Mouse (Mus musculus) heart, embryonic 13.5 days (tissue): Measurements from ENCODE around the gene Ccr4. TPM values are rescaled to one million over a fixed set of nuclear protein-coding genes. Genes with fewer than 3 reads are reported as not detected.

ENCODE experiments used
- ATAC-seq: fragments of 200-750 bp; cut with Nextera tagmentation; 2 replicates; pipeline ENCODE4 v1.8.0; 2017; ENCODE audit warnings: moderate TSS enrichment; ENCODE audit not compliant: insufficient number of reproducible peaks, low FRiP score, low TSS enrichment; ENCODE audit errors: extremely low read depth
- H3K27ac ChIP-seq: fragments of 300-500 bp; sonication (generic); replicated peaks from 2 replicates; pipeline ENCODE4 v1.5.1; 2015; ENCODE audit warnings: moderate library complexity, mild to moderate bottlenecking, inconsistent platforms
- H3K27me3 ChIP-seq: fragments of 300-500 bp; sonication (generic); replicated peaks from 2 replicates; pipeline ENCODE4 v1.6.1; 2015; ENCODE audit warnings: mild to moderate bottlenecking, inconsistent platforms
- H3K36me3 ChIP-seq: fragments of 300-500 bp; sonication (generic); 2 replicates; pipeline ENCODE4 v1.6.1; 2015; ENCODE audit warnings: mild to moderate bottlenecking, inconsistent platforms
- H3K4me1 ChIP-seq: fragments of 300-500 bp; sonication (generic); 2 replicates; pipeline ENCODE4 v1.6.1; 2015; ENCODE audit warnings: inconsistent platforms
- H3K4me2 ChIP-seq: fragments of 300-500 bp; sonication (generic); 2 replicates; pipeline ENCODE4 v1.6.1; 2015; ENCODE audit warnings: inconsistent platforms, mild to moderate bottlenecking, moderate library complexity
- H3K4me3 ChIP-seq: fragments of 300-500 bp; sonication (generic); 2 replicates; pipeline ENCODE4 v1.5.1; 2015; ENCODE audit warnings: moderate library complexity, mild to moderate bottlenecking, inconsistent platforms
- H3K9ac ChIP-seq: fragments of 300-500 bp; sonication (generic); 2 replicates; pipeline ENCODE4 v1.6.1; 2015; ENCODE audit warnings: inconsistent platforms, mild to moderate bottlenecking, moderate library complexity
- H3K9me3 ChIP-seq: fragments of 300-500 bp; sonication (generic); 2 replicates; pipeline ENCODE4 v1.6.1; 2016; ENCODE audit warnings: inconsistent platforms
- WGBS: fragments of 180-500 bp; shearing (Covaris S2); methylation state at CpG from one replicate; pipeline ENCODE4 v1.1.7; 2015; ENCODE audit warnings: mixed read lengths; 5-methylcytosine and 5-hydroxymethylcytosine counted together
- polyA plus RNA-seq: library from polyadenylated mRNA; unstranded; fragments of >200 nt; fragmentation: Nextera tagmentation; extraction: Ambion mirVana; gene quantifications from 2 replicates; pipeline ENCODE4 v1.2.1, GENCODE M21; 2015

Ccr4 gene
- polyA plus RNA-seq, 1 experiment from 2014 or later = not detected

DNA sequence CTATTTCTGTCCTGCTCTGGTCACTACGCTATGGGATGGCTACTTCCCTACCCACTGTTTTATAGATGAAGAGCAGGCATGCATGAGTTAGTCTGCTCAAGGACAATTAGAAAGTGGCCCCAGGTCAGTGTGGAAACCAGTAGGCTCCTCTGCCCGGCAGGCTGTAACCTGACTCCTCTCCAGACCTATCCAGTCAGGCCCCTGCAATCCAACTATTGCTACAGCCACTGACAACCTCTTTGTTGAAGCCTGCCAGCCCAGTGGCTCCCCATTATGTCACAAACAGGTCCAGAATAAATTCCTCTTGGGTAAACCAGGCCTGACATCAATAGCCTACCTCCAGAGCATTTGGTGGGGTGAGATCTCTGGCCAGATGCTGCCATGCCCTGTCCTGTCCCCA is 31.9 kb upstream of the Ccr4 start:
- no peaks in the 10 kb centered on the region for H3K9me3 ChIP-seq
- no peak overlapping the region for H3K9ac ChIP-seq
- no peak for ATAC-seq
- H3K4me1 ChIP-seq = peaks cover 26% of the 10 kb centered on the region
- no peaks in the 10 kb centered on the region for H3K27me3 ChIP-seq
- H3K27ac ChIP-seq = peak overlapping the region; percentile 55
- 36% methylated on average over 2 of the region's 2 CpGs for WGBS
- no peak overlapping the region for H3K4me2 ChIP-seq
- no peak overlapping the region for H3K4me3 ChIP-seq
- no peaks in the 10 kb centered on the region for H3K36me3 ChIP-seq

DNA sequence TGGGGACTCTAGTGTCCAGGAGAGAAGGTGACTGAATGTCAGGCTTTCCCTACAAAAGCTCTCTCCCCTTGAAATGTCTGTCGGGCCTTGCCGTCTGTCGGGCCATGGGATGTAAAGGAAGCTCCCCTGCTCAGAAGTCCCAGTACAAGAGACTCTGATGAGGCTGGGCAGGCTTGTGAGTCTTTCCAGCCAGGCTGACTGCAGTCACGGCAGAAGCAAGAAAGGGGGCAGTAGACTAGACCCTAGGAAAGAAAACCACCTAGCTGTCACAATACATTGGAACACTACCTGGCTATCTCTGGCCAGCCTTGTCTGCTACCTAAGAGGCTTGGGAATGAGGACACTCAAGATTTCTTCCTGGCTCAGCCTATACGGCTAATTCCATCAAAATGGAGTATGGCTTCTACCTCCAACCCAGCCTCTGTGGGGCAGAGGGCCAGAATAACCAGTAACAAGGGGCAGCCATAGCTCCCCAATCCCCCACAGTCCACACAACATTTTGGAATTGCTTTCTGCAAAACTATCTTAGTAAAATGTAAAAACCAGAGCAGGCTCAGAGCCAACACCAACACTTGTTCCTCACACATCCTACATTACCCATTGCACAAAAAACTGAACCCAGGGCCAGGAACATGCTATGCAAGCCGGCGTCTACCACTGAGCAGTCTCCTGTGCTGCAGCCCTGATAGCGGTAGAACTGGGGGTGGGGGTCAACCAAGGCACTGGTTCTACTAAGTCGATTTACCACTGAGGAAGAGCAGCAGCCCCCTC is 30.2 kb upstream of the Ccr4 start:
- Histone ChIP-seq H3K4me3 (no peak overlapping the region), H3K4me2 (no peak overlapping the region), H3K36me3 (no peaks in the 10 kb centered on the region), H3K4me1 (peaks cover 13% of the 10 kb centered on the region), H3K9ac (no peak overlapping the region), H3K27me3 (no peaks in the 10 kb centered on the region), H3K27ac (no peak overlapping the region), H3K9me3 (no peaks in the 10 kb centered on the region)
- no peak for ATAC-seq
- 77% methylated on average over 9 of the region's 9 CpGs for WGBS

DNA sequence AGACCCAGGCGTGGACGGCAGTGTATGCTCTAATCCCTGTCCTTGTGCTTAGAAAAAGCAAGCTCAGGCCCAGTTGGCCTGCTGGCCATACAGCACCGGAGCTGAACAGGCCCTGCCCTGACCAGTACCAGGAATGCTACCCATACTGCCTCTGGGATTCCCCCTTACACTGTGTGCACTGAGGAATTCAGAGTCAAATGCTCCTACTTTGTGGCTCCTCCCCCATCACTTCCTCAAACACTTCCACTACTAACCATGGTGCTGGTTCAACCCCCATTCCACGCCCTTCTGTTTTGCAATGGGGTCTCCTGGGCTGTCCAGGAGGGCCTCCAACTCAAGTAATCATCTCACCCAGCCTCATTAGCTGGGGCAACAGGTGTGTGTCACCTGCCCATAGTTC is 29.1 kb upstream of the Ccr4 start:
- peak; percentile 20; the same call in 1 of the 2 replicates for ATAC-seq
- peaks cover 14% of the 10 kb centered on the region for H3K4me1 ChIP-seq
- H3K9ac ChIP-seq = no peak overlapping the region
- WGBS = 58% methylated on average over 4 of the region's 4 CpGs
- no peak overlapping the region for H3K4me3 ChIP-seq
- H3K27me3 ChIP-seq = no peaks in the 10 kb centered on the region
- no peak overlapping the region for H3K4me2 ChIP-seq
- H3K36me3 ChIP-seq = no peaks in the 10 kb centered on the region
- H3K9me3 ChIP-seq = no peaks in the 10 kb centered on the region
- no peak overlapping the region for H3K27ac ChIP-seq

DNA sequence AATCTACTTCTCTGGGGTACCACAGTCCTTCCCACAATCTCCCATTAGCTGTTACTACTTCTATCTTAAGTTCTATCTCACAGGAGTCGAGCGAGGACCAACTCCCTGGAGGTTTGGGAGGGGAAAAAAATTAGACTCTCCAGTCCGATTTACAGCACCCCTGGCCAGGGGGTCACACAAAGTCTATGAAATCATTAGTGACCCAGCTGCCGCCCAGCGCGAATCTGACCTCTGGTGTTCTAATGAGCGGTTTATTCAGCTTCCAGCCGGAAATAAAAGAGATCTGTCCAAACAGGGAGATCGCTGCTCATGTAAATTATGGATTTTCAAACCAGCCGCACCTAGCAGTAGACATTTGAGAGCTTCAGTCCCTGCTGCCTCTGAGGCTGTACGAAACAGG is 26.6 kb upstream of the Ccr4 start:
- no peak overlapping the region for H3K9ac ChIP-seq
- ATAC-seq = no peak
- H3K4me3 ChIP-seq = no peak overlapping the region
- no peaks in the 10 kb centered on the region for H3K9me3 ChIP-seq
- H3K4me2 ChIP-seq = no peak overlapping the region
- peaks cover 28% of the 10 kb centered on the region for H3K4me1 ChIP-seq
- H3K27me3 ChIP-seq = no peaks in the 10 kb centered on the region
- H3K27ac ChIP-seq = no peak overlapping the region
- 59% methylated on average over 11 of the region's 11 CpGs for WGBS
- no peaks in the 10 kb centered on the region for H3K36me3 ChIP-seq

DNA sequence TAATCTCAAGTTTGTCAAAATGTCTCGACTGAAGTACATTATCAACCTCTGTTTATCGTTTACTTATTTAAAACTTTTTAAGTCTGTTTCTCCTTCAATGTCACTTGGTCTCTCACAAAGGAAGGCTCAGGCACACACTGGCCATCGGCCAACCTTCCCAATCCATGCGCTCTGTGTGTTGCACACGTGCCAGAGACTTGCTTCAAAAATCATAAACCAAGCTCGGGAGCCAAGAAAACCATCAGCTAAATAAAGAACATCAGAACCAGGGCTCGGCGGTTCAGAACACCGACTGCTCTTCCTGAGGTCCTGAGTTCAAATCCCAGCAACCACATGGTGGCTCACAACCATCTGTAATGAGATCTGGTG is 23.9 kb upstream of the Ccr4 start:
- no peaks in the 10 kb centered on the region for H3K36me3 ChIP-seq
- no peaks in the 10 kb centered on the region for H3K27me3 ChIP-seq
- H3K4me1 ChIP-seq = peaks cover 33% of the 10 kb centered on the region
- peak overlapping the region; percentile 66 for H3K4me2 ChIP-seq
- H3K27ac ChIP-seq = peak overlapping the region; percentile 22
- H3K9ac ChIP-seq = no peak overlapping the region
- 43% methylated on average over 9 of the region's 9 CpGs for WGBS
- no peaks in the 10 kb centered on the region for H3K9me3 ChIP-seq
- no peak for ATAC-seq
- no peak overlapping the region for H3K4me3 ChIP-seq

DNA sequence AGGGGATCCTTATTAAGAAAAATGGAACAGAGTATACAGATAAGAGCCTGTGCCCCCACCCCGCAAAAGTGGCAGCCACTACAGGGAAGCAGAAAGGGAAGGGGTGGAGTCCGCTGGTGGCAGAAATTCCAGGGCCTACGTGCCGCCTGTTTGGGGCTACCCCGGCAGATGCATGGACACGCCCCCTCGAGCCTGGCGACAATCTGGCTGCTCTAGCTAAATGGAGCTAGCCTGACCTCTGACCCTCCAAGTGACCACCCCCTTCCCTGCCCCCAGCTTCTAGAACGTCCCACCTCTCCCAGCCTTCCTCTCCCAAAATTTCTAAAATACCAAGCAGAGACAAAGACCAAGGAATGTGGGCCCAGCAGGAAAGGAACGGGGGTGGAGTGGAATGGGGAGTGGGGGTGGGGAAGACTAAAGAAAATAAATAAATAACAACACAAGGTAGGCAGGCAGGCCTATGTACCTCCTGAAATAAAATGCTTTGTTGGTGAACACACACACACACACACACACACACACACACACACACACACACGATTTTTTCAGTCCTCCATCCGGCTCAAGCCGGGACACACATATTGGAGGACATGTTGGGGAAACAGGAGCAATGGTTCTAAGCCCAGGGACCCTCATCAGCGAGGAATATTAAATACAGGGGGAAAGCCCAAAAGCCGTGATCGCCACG is 23.4 kb upstream of the Ccr4 start:
- Histone ChIP-seq H3K27ac (peak overlapping the region; percentile 22), H3K36me3 (no peaks in the 10 kb centered on the region), H3K4me3 (no peak overlapping the region), H3K27me3 (no peaks in the 10 kb centered on the region), H3K4me1 (peaks cover 33% of the 10 kb centered on the region), H3K9me3 (no peaks in the 10 kb centered on the region), H3K9ac (no peak overlapping the region), H3K4me2 (peak overlapping the region; percentile 66)
- peak; percentile 6; the same call in 1 of the 2 replicates for ATAC-seq
- WGBS = 15% methylated on average over 17 of the region's 17 CpGs

DNA sequence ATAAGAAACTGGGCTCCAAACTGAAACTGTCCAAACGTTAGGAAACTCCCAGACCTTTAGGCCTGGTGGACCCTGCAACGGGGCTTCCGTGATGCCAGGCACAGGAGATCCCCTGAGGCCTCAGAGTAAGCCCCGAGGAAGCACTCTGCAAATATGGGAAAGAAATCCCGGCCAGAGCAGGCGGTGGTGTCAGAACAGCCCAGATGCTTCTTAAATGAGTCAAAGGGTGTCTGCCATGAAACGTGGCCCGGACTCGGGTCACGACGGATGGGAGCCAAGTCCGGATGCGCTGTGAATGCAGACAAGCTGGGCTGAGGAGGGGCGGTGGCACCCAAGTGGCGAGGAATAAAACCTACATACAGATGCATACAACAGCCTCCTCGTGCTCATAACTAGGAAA is 22.4 kb upstream of the Ccr4 start:
- H3K27ac ChIP-seq = peak overlapping the region; percentile 58
- H3K9me3 ChIP-seq = no peaks in the 10 kb centered on the region
- no peaks in the 10 kb centered on the region for H3K36me3 ChIP-seq
- H3K4me3 ChIP-seq = peak overlapping the region; percentile 28
- ATAC-seq = no peak
- no peaks in the 10 kb centered on the region for H3K27me3 ChIP-seq
- 5% methylated on average over 16 of the region's 16 CpGs for WGBS
- H3K9ac ChIP-seq = peak overlapping the region; percentile 69
- peaks cover 33% of the 10 kb centered on the region for H3K4me1 ChIP-seq
- peak overlapping the region; percentile 66 for H3K4me2 ChIP-seq

DNA sequence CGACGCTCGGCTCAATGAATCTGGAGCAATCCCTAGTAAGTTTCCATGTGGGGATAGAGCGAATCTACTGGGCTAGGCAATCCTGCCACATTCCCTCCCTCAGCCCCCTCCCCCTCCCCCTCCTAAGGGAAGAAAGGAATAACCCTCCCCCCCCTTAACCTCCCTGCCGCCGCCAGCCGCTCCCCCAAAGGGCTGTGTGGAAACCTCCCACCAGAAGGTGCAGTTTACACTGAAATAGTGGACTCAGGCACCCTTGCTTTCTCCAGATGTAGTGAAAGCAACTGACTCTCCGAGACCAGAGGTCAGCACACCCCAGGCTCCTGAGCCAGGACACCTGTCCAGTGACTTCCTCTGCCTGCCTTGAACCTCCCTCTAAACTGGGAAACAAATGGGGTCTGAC is 21.9 kb upstream of the Ccr4 start:
- Histone ChIP-seq H3K9me3 (no peaks in the 10 kb centered on the region), H3K4me2 (peak overlapping the region; percentile 66), H3K27me3 (no peaks in the 10 kb centered on the region), H3K27ac (peak overlapping the region; percentile 58), H3K4me1 (peaks cover 33% of the 10 kb centered on the region), H3K9ac (peak overlapping the region; percentile 69), H3K4me3 (peak overlapping the region; percentile 28), H3K36me3 (no peaks in the 10 kb centered on the region)
- 16% methylated on average over 8 of the region's 8 CpGs for WGBS
- no peak; the same call in 1 of the 2 replicates for ATAC-seq

DNA sequence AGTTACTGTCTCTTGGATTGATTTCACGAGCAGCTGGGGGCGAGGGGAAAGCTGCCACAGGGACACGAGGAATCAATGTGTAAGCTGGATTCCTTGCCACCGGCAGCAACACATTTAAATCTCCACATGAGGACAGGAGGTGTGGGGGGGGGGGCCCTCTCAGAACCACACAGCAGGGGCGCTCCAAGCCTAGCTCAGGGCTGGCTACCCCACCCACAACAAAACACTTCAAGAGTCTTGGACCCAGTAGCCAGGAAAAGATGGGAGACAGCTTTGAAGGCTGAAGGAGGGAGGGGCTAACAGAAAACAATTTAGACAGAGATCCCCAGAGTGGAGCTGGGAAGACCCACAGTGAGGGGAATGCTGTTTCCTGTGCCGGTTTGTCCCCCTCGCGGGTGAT is 21.2 kb upstream of the Ccr4 start:
- peaks cover 33% of the 10 kb centered on the region for H3K4me1 ChIP-seq
- H3K4me3 ChIP-seq = no peak overlapping the region
- peak overlapping the region; percentile 67 for H3K9ac ChIP-seq
- H3K4me2 ChIP-seq = peak overlapping the region; percentile 66; the same call in 1 of the 2 replicates
- no peak overlapping the region for H3K27ac ChIP-seq
- H3K9me3 ChIP-seq = no peaks in the 10 kb centered on the region
- H3K36me3 ChIP-seq = no peaks in the 10 kb centered on the region
- no peak for ATAC-seq
- WGBS = 15% methylated on average over 8 of the region's 8 CpGs
- H3K27me3 ChIP-seq = no peaks in the 10 kb centered on the region

DNA sequence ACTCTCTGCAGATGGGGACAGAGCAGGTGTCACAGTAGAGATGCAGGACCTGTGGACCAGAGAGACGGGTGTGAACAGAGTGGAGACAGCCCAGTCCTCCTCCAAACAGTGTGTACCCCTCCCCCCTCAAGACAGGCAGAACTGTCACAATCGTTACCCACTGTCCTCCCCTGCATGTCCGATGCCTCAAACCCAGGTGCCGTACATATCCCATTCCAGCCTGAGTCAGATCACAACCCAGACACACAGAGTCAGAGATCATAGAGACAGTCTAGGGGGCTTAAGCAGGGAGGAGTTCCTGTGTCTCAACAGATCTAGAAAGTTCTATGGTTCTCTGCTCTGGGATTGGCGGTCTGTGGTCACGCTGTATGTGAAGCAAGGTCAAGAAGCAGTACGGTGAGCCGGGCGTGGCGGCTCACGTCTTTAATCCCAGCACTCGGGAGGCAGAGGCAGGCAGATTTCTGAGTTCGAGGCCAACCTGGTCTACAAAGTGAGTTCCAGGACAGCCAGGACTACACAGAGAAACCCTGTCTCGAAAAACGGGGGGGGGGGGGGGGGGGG is 20.4 kb upstream of the Ccr4 start:
- no peaks in the 10 kb centered on the region for H3K9me3 ChIP-seq
- H3K4me3 ChIP-seq = no peak overlapping the region
- no peak overlapping the region for H3K27ac ChIP-seq
- no peak overlapping the region for H3K4me2 ChIP-seq
- H3K4me1 ChIP-seq = peaks cover 33% of the 10 kb centered on the region
- H3K27me3 ChIP-seq = no peaks in the 10 kb centered on the region
- H3K36me3 ChIP-seq = no peaks in the 10 kb centered on the region
- no peak overlapping the region for H3K9ac ChIP-seq
- 87% methylated on average over 13 of the region's 15 CpGs for WGBS
- no peak for ATAC-seq

DNA sequence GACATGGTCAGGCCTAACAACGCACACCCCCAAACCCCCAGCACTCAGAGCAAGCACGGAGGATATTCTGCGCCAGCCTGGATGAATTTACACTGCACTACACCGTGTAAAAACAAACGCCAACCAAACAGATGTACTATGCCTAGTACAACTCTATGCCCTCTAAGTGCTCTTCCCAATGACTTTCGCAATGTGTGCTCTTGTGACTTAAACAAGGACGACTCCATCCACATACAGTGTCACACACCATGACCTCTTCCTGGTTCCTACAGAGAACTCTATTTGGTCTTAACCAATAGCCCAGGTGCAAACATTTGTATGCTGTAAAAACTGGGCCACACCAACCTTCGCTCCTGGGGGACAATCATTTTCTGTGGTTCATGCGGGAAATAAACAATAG is 17.8 kb upstream of the Ccr4 start:
- H3K4me3 ChIP-seq = no peak overlapping the region
- no peak overlapping the region for H3K4me2 ChIP-seq
- H3K36me3 ChIP-seq = no peaks in the 10 kb centered on the region
- H3K4me1 ChIP-seq = peaks cover 19% of the 10 kb centered on the region
- no peaks in the 10 kb centered on the region for H3K27me3 ChIP-seq
- no peak overlapping the region for H3K27ac ChIP-seq
- 81% methylated on average over 9 of the region's 9 CpGs for WGBS
- H3K9ac ChIP-seq = no peak overlapping the region
- no peak for ATAC-seq
- no peaks in the 10 kb centered on the region for H3K9me3 ChIP-seq
